Mouse (Mus musculus) embryonic stem cell, embryonic (primary cell): ENCODE measurements at regions not wholly inside any gene's neighbourhood (a gene's known extent, or its start where the extent isn't known, plus 50 kb on each side); places are given as distances from the start of the nearest gene placed in this dataset.

Source experiments
- CTCF ChIA-PET, 4 experiments: fragments of 300-600 bp in 2 of 4; fragments of 350-600 bp in 2 of 4; sonication (Branson Sonifier 250); formaldehyde crosslinking; loops; one replicate each; lab custom pipeline; 2022; ENCODE audit warnings: inconsistent platforms in 2 of 4; lab: Charles Lee
- POLR2A ChIA-PET, 4 experiments: fragments of 300-600 bp in 2 of 4; fragments of 350-600 bp in 2 of 4; sonication (Branson Sonifier 250); formaldehyde crosslinking; loops; one replicate each; lab custom pipeline; 2022; ENCODE audit warnings: antibody characterized with exemption in 4 of 4, inconsistent platforms in 1 of 4; lab: Charles Lee

DNA sequence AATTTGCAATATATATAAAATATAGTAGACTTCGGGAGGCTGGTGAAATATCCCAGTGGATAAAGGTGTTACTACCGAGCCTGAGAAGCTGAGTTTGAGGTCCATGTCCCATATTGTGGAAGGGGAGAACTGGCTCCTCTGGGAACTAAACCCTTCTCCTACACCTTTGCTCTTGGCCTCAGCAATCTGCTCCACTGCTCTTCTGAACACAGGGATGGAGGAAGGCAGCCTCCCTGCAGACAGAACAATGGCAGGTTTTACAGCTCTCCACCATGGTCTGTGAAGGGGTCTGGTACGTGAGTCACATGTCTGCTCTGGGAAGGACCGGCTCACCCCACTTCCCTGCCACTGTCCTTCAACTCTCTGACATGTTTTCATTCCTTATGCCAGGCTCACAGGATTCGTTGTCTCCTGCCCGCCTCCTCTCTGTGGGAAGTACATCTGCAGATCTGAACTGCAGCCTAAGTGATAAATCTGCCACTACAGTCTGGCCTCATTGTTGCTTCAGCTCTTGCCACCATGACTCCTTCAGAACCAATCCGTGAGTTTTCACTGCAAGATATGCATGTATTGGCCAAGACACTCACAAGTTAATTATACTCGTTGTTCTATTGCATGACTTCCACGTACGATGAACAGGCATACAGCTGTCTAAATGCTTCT, 220.0 kb upstream of the Gm9767 start:
- CTCF ChIA-PET, result no interaction called here
- POLR2A ChIA-PET, result no interaction called here

GRCm38 (mm10) chr10:25844348-25844747, 233.7 kb upstream of the Gm9767 start:
- POLR2A ChIA-PET, result no interaction called here
- CTCF ChIA-PET, result no interaction called here

DNA sequence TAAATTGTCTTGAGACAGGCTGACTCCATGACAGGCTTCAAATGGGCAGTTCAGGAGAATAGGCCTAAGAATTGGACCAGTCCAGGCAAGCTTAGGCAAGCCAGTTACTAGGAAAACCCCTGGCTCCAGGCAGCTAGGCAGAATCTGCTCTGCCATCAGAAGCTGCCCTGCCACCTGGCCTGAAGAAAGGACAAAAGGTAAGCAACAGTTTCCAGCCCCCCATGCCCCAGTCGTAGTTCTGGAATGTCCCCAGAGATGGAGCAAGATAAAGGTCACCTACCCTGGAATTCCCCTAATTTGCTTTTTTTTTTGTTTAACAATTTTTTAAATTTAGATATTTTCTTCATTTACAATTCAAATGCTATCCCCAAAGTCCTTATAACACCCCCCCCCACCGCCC, 248.8 kb upstream of the Gm9767 start:
- ChIA-PET CTCF (no interaction called here), POLR2A (no interaction called here)

- ChIA-PET POLR2A (no interaction called here), CTCF (no interaction called here)
Measured at GRCm38 (mm10) chr10:25804223-25804622, 268.2 kb upstream of the Smlr1 start.

GRCm38 (mm10) chr10:25801499-25801898, 265.4 kb upstream of the Smlr1 start:
- CTCF ChIA-PET, result no interaction called here
- POLR2A ChIA-PET, result no interaction called here

- POLR2A ChIA-PET, result interaction anchor here in 1 of 4 experiments (0.7 kb wide), 1 partner anchor 112 kb away, joined by 4 read pairs; no protein-coding TSS in a partner anchor
- CTCF ChIA-PET, result no interaction called here
Measured at GRCm38 (mm10) chr10:25798881-25799280, 262.8 kb upstream of the Smlr1 start.

GRCm38 (mm10) chr10:25790363-25790821, 254.3 kb upstream of the Smlr1 start:
- POLR2A ChIA-PET, result no interaction called here
- CTCF ChIA-PET, result no interaction called here

GRCm38 (mm10) chr10:25788660-25789059, 252.6 kb upstream of the Smlr1 start:
- ChIA-PET CTCF (no interaction called here), POLR2A (interaction anchor here in 2 of 4 experiments (0.6 to 1.0 kb wide), 2 partner anchors 14 to 416 kb away, joined by 3 read pairs; no protein-coding TSS in a partner anchor)

DNA sequence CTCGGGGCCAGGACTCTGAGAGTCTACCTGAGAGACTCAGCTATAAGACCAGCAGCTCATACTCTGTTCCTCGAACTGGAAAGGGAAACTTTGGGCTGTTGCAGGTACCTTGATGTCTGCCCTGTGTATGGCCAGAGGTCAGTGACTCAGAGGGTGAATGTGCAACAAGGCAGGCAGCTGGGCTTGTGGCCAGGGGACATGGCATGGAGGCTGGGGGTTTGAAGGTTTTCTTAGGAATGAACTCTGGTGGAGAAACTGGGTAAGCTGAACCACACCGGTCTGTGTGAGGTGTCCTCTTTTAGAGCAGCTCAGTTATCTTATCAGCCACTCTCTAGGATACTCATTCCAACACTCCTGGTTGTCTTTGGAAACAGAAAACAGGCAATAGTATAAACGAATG, 251.9 kb upstream of the Smlr1 start:
- CTCF ChIA-PET, result no interaction called here
- POLR2A ChIA-PET, result interaction anchor here in 1 of 4 experiments (1.0 kb wide), 1 partner anchor 15 kb away, joined by 3 read pairs; no protein-coding TSS in a partner anchor

DNA sequence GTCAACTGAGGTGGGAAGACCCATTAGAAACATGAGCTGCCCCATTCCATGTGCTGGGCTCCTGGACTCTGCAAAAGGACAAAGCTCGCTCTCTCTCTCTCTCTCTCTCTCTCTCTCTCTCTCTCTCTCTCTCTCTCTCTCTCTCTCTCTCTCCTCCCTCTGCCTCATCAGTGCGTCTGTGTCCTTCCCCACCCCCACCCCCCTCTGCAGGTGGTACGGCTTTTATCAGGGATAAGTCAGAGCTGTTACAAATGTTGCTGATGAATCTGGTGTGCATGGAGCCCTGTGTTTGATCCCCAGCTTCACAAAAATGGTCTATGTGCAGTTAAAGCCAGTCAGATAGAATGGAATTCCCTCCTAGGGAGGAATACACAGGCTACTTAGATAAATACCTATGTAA, 247.8 kb upstream of the Smlr1 start:
- POLR2A ChIA-PET, result interaction anchor here in 2 of 4 experiments (0.6 to 0.8 kb wide), 3 partner anchors 30 to 151 kb away, joined by 3 to 5 read pairs (median 3); no protein-coding TSS in a partner anchor
- CTCF ChIA-PET, result no interaction called here

GRCm38 (mm10) chr10:25779476-25779875, 243.4 kb upstream of the Smlr1 start:
- ChIA-PET POLR2A (interaction anchor here in 1 of 4 experiments (0.6 kb wide), 1 partner anchor 11 kb away, joined by 3 read pairs; no protein-coding TSS in a partner anchor), CTCF (no interaction called here)

GRCm38 (mm10) chr10:25777717-25778116, 241.7 kb upstream of the Smlr1 start:
- ChIA-PET CTCF (no interaction called here), POLR2A (interaction anchor here in 1 of 4 experiments (0.6 kb wide), 1 partner anchor 1997 kb away, joined by 3 read pairs; no protein-coding TSS in a partner anchor)

- CTCF ChIA-PET, result no interaction called here
- POLR2A ChIA-PET, result no interaction called here
Measured at GRCm38 (mm10) chr10:25776697-25777096, 240.6 kb upstream of the Smlr1 start.

- CTCF ChIA-PET, result no interaction called here
Measured at GRCm38 (mm10) chr10:25770051-25770450, 234.0 kb upstream of the Smlr1 start.

GRCm38 (mm10) chr10:25768456-25768855, 232.4 kb upstream of the Smlr1 start:
- POLR2A ChIA-PET, result interaction anchor here in 1 of 4 experiments (0.7 kb wide), 1 partner anchor 11 kb away, joined by 3 read pairs; no protein-coding TSS in a partner anchor
- CTCF ChIA-PET, result interaction anchor here in 1 of 4 experiments (0.6 kb wide), 1 partner anchor 359 kb away, joined by 3 read pairs; no protein-coding TSS in a partner anchor

More at GRCm38 (mm10) chr10:25770051-25770450, 234.0 kb upstream of the Smlr1 start:
- POLR2A ChIA-PET, result no interaction called here

DNA sequence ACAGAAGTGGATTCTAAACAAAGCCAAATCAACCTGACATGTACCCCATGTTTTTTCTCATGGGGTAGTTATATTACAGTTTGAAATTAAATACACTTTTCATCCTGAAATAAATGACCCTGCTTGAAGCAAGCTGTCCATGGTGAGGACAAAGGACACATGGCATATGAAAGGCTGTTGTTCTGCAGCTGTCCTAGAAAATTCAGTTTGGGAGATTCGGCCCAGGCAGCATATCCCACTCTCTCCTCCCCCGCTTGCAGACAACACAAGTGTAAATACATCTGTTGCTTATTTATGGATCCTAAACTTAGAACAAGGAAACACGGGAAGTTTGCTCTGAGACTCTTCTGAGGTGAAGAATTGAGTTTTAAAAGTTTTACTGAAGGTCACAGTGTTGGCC, 218.2 kb upstream of the Smlr1 start:
- POLR2A ChIA-PET, result interaction anchor here in 1 of 4 experiments (0.6 kb wide), 1 partner anchor 30 kb away, joined by 3 read pairs; no protein-coding TSS in a partner anchor
- CTCF ChIA-PET, result interaction anchor here in 1 of 4 experiments (0.5 to 0.6 kb wide), 2 partner anchors 675 to 1137 kb away, joined by 3 to 4 read pairs; no protein-coding TSS in a partner anchor

DNA sequence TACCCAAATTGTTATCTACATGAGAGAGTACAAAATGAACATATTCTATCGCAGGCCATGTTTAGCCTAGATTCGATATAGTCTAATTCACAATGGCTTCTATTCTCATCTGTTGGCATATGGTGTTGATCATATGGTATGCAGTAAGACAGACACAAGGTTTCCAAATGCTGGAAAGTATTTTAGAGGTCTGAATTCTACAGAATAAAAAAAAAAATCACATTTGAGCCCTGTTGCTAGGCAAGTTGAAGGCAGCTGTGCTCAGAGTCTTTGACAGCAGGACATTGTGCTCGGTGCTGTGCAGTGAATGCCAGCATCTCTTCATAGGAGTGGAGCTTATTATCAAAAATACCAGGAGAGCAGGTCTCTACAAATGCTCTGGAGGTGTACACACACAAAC, 206.6 kb upstream of the Smlr1 start:
- ChIA-PET POLR2A (no interaction called here), CTCF (no interaction called here)

- CTCF ChIA-PET, result no interaction called here
- POLR2A ChIA-PET, result no interaction called here
Measured at GRCm38 (mm10) chr10:25740956-25741355, 204.9 kb upstream of the Smlr1 start.

- CTCF ChIA-PET, result no interaction called here
- POLR2A ChIA-PET, result interaction anchor here in 1 of 4 experiments (1.3 kb wide), 1 partner anchor 311 kb away, joined by 3 read pairs; no protein-coding TSS in a partner anchor
Measured at GRCm38 (mm10) chr10:25730470-25730869, 194.4 kb upstream of the Smlr1 start.

- CTCF ChIA-PET, result no interaction called here
- POLR2A ChIA-PET, result no interaction called here
Measured at GRCm38 (mm10) chr10:25723966-25724365, 187.9 kb upstream of the Smlr1 start.
